Mouse (Mus musculus) stomach, embryonic 15.5 days (tissue): ENCODE data around the gene Med6. TPM values are rescaled to one million over a fixed set of nuclear protein-coding genes. Genes with fewer than 3 reads are reported as not detected.
A peak's percentile ranks its signal among the peaks of the same experiment; 100 is the strongest.

ENCODE experiments used
- ATAC-seq: fragments of 200-750 bp; cut with Nextera tagmentation; 2 replicates; pipeline ENCODE4 v1.8.0; 2017; ENCODE audit warnings: low read depth, moderate number of reproducible peaks, moderate TSS enrichment; ENCODE audit not compliant: insufficient read depth, low FRiP score
- H3K27ac ChIP-seq: fragments of 300-500 bp; sonication (generic); 2 replicates; pipeline ENCODE4 v1.5.1; 2015; ENCODE audit warnings: mild to moderate bottlenecking, inconsistent platforms
- H3K27me3 ChIP-seq: fragments of 300-500 bp; sonication (generic); replicated peaks from 2 replicates; pipeline ENCODE4 v1.6.1; 2015; ENCODE audit warnings: inconsistent platforms
- H3K36me3 ChIP-seq: fragments of 300-500 bp; sonication (generic); 2 replicates; pipeline ENCODE4 v1.6.1; 2015; ENCODE audit warnings: inconsistent platforms
- H3K4me1 ChIP-seq: fragments of 300-500 bp; sonication (generic); 2 replicates; pipeline ENCODE4 v1.6.1; 2015; ENCODE audit warnings: inconsistent platforms
- H3K4me2 ChIP-seq: fragments of 300-500 bp; sonication (generic); 2 replicates; pipeline ENCODE4 v1.6.1; 2015; ENCODE audit warnings: mild to moderate bottlenecking, inconsistent platforms
- H3K4me3 ChIP-seq: fragments of 300-500 bp; sonication (generic); replicated peaks from 2 replicates; pipeline ENCODE4 v1.5.1; 2015; ENCODE audit warnings: inconsistent platforms
- H3K9ac ChIP-seq: fragments of 300-500 bp; sonication (generic); 2 replicates; pipeline ENCODE4 v1.6.1; 2015; ENCODE audit warnings: inconsistent platforms
- H3K9me3 ChIP-seq: fragments of 300-500 bp; sonication (generic); 2 replicates; pipeline ENCODE4 v1.6.1; 2016; ENCODE audit warnings: inconsistent platforms
- WGBS: fragments of 180-500 bp; shearing (Covaris S2); methylation state at CpG from one replicate; pipeline ENCODE4 v1.1.7; 2015; 5-methylcytosine and 5-hydroxymethylcytosine counted together
- polyA plus RNA-seq: library from polyadenylated mRNA; unstranded; fragments of >200 nt; fragmentation: Nextera tagmentation; extraction: Ambion mirVana; gene quantifications from 2 replicates; pipeline ENCODE4 v1.2.1, GENCODE M21; 2015

Gene Med6
- polyA plus RNA-seq, 1 experiment from 2014 or later: 66.4 TPM

- H3K4me3 ChIP-seq: no peak overlapping the region
Measured at GRCm38 (mm10) chr12:81619302-81619701, 24.5 kb upstream of the Med6 start.

GRCm38 (mm10) chr12:81616980-81617379 is 22.2 kb upstream of the Med6 start:
- ATAC-seq: no peak
- no peak overlapping the region for H3K4me3 ChIP-seq
- no peak overlapping the region for H3K9ac ChIP-seq
- H3K4me1 ChIP-seq: no peaks in the 10 kb centered on the region
- 43% methylated on average over 7 of the region's 7 CpGs for WGBS
- H3K36me3 ChIP-seq: no peaks in the 10 kb centered on the region
- no peaks in the 10 kb centered on the region for H3K9me3 ChIP-seq
- H3K4me2 ChIP-seq: no peak overlapping the region
- H3K27ac ChIP-seq: no peak overlapping the region
- H3K27me3 ChIP-seq: no peaks in the 10 kb centered on the region

More at GRCm38 (mm10) chr12:81619302-81619701, 24.5 kb upstream of the Med6 start:
- Histone ChIP-seq H3K27ac (no peak overlapping the region), H3K4me2 (no peak overlapping the region), H3K4me1 (no peaks in the 10 kb centered on the region), H3K9me3 (no peaks in the 10 kb centered on the region), H3K36me3 (no peaks in the 10 kb centered on the region), H3K27me3 (no peaks in the 10 kb centered on the region), H3K9ac (no peak overlapping the region)
- WGBS: 14% methylated on average over 5 of the region's 5 CpGs
- no peak; the same call in 1 of the 2 replicates for ATAC-seq

GRCm38 (mm10) chr12:81615807-81616206 is 21.0 kb upstream of the Med6 start:
- Histone ChIP-seq H3K36me3 (no peaks in the 10 kb centered on the region), H3K4me3 (no peak overlapping the region), H3K9ac (no peak overlapping the region), H3K27me3 (no peaks in the 10 kb centered on the region), H3K9me3 (no peaks in the 10 kb centered on the region), H3K4me1 (no peaks in the 10 kb centered on the region), H3K27ac (no peak overlapping the region), H3K4me2 (no peak overlapping the region)
- WGBS: 79% methylated on average over 6 of the region's 6 CpGs
- no peak for ATAC-seq

- ATAC-seq: no peak
- Histone ChIP-seq H3K9me3 (no peaks in the 10 kb centered on the region), H3K36me3 (no peaks in the 10 kb centered on the region), H3K4me2 (no peak overlapping the region), H3K4me3 (no peak overlapping the region), H3K9ac (no peak overlapping the region), H3K27me3 (no peaks in the 10 kb centered on the region), H3K4me1 (no peaks in the 10 kb centered on the region), H3K27ac (no peak overlapping the region)
Measured at GRCm38 (mm10) chr12:81609445-81609844, 14.6 kb upstream of the Med6 start.

- no peaks in the 10 kb centered on the region for H3K4me1 ChIP-seq
- H3K4me3 ChIP-seq: no peak overlapping the region
- H3K9ac ChIP-seq: no peak overlapping the region
- no peak overlapping the region for H3K4me2 ChIP-seq
- H3K36me3 ChIP-seq: no peaks in the 10 kb centered on the region
- no peak overlapping the region for H3K27ac ChIP-seq
- H3K27me3 ChIP-seq: no peaks in the 10 kb centered on the region
- WGBS: 53% methylated on average over 5 of the region's 5 CpGs
- ATAC-seq: no peak
- no peaks in the 10 kb centered on the region for H3K9me3 ChIP-seq
Measured at GRCm38 (mm10) chr12:81604995-81605784, 10.4 kb upstream of the Med6 start.

- Histone ChIP-seq H3K9me3 (no peaks in the 10 kb centered on the region), H3K4me2 (no peak overlapping the region), H3K27ac (no peak overlapping the region), H3K27me3 (no peaks in the 10 kb centered on the region), H3K9ac (no peak overlapping the region), H3K4me1 (no peaks in the 10 kb centered on the region; the same call in 1 of the 2 replicates), H3K36me3 (no peaks in the 10 kb centered on the region), H3K4me3 (no peak overlapping the region)
- no peak for ATAC-seq
- 72% methylated on average over 8 of the region's 8 CpGs for WGBS
Measured at GRCm38 (mm10) chr12:81596547-81597262, 1.9 kb upstream of the Med6 start.

GRCm38 (mm10) chr12:81568374-81568773 is 26.4 kb downstream of the Med6 start, which contains the start of gene Adam21:
TSS of gene Adam21 (minus strand) at chr12:81568474.
- no peak within 1 kb of the TSS for H3K4me3 ChIP-seq
- H3K9ac ChIP-seq: no peak within 1 kb of the TSS
- H3K4me2 ChIP-seq: no peak within 1 kb of the TSS

GRCm38 (mm10) chr12:81567931-81568330 is 26.9 kb downstream of the Med6 start:
- 0 out of 2 replicates have a peak, but pooled peaks cover 12% of the 10 kb centered on the region for H3K36me3 ChIP-seq
- WGBS: 81% methylated on average over 5 of the region's 5 CpGs
- no peak for ATAC-seq
- no peak overlapping the region for H3K4me2 ChIP-seq
- H3K27me3 ChIP-seq: no peaks in the 10 kb centered on the region
- H3K27ac ChIP-seq: no peak overlapping the region
- no peak overlapping the region for H3K9ac ChIP-seq
- H3K9me3 ChIP-seq: no peaks in the 10 kb centered on the region
- no peak overlapping the region for H3K4me3 ChIP-seq
- H3K4me1 ChIP-seq: no peaks in the 10 kb centered on the region

More at GRCm38 (mm10) chr12:81568374-81568773, 26.4 kb downstream of the Med6 start, which contains the start of gene Adam21:
- no peaks in the 10 kb centered on the region for H3K4me1 ChIP-seq
- no peaks in the 10 kb centered on the region for H3K27me3 ChIP-seq
- H3K27ac ChIP-seq: no peak within 1 kb of the TSS
- 0 out of 2 replicates have a peak, but pooled peaks cover 15% of the 10 kb centered on the region for H3K36me3 ChIP-seq
- H3K9me3 ChIP-seq: no peaks in the 10 kb centered on the region
- no peak for ATAC-seq
- WGBS: 85% methylated on average over 1 of the region's 1 CpGs

GRCm38 (mm10) chr12:81564173-81564572 is 30.6 kb downstream of the Med6 start:
- Histone ChIP-seq H3K4me2 (no peak overlapping the region), H3K4me1 (no peaks in the 10 kb centered on the region), H3K27me3 (no peaks in the 10 kb centered on the region), H3K9ac (no peak overlapping the region), H3K4me3 (no peak overlapping the region), H3K27ac (no peak overlapping the region), H3K9me3 (no peaks in the 10 kb centered on the region), H3K36me3 (no peaks in the 10 kb centered on the region)
- ATAC-seq: no peak
- 96% methylated on average over 3 of the region's 3 CpGs for WGBS

GRCm38 (mm10) chr12:81549286-81549685 is 45.5 kb downstream of the Med6 start:
- Histone ChIP-seq H3K36me3 (no peaks in the 10 kb centered on the region), H3K27ac (no peak overlapping the region), H3K9me3 (no peaks in the 10 kb centered on the region), H3K4me3 (no peak overlapping the region), H3K4me2 (no peak overlapping the region), H3K9ac (no peak overlapping the region), H3K27me3 (no peaks in the 10 kb centered on the region), H3K4me1 (no peaks in the 10 kb centered on the region)
- WGBS: 80% methylated on average over 3 of the region's 3 CpGs
- no peak for ATAC-seq

- H3K9ac ChIP-seq: no peak overlapping the region
- no peaks in the 10 kb centered on the region for H3K4me1 ChIP-seq
- no peak overlapping the region for H3K27ac ChIP-seq
- no peak overlapping the region for H3K4me3 ChIP-seq
- H3K4me2 ChIP-seq: no peak overlapping the region
- no peaks in the 10 kb centered on the region for H3K36me3 ChIP-seq
- H3K9me3 ChIP-seq: no peaks in the 10 kb centered on the region
- no peaks in the 10 kb centered on the region for H3K27me3 ChIP-seq
- no peak for ATAC-seq
- 57% methylated on average over 4 of the region's 4 CpGs for WGBS
Measured at GRCm38 (mm10) chr12:81547163-81547562, 47.6 kb downstream of the Med6 start.

GRCm38 (mm10) chr12:81533029-81533419 is 61.8 kb downstream of the Med6 start:
- Histone ChIP-seq H3K4me2 (peak overlapping the region; percentile 62), H3K4me3 (peak overlapping the region; percentile 58), H3K27ac (peak overlapping the region; percentile 55; the same call in 1 of the 2 replicates), H3K9ac (no peak overlapping the region), H3K9me3 (no peaks in the 10 kb centered on the region), H3K27me3 (no peaks in the 10 kb centered on the region), H3K4me1 (no peaks in the 10 kb centered on the region), H3K36me3 (no peaks in the 10 kb centered on the region)
- ATAC-seq: no peak
- WGBS: 35% methylated on average over 4 of the region's 4 CpGs
